Mouse (Mus musculus) ZHBTc4 (cell line): ENCODE results near the gene Trak1.

Source experiments
- DNase-seq: peaks from one replicate; pipeline ENCODE4 v3.0.0-alpha.2; 2011; ENCODE audit warnings: low read depth, low spot score

The Trak1 gene

DNA sequence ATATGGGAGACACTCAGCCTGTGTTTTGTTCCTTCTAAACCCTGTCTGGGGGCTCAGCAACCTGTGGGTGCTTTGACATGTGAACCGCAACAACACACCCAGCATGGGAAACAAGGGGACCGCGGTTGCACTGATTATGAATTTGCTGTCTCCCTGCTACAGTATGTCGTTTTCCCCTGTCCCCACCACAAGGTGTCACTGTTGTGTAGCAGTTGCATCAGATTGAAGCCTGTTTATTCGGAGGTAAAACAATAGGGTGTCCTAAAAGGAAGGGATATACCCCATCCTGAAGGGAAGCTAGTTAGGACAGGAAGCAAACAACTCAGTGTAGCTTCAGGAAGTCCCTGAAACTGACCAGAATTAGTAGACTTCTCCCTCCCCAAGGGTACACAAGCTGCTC lies 182.2 kb downstream of the Trak1 start:
- peak; percentile 86 for DNase-seq

DNA sequence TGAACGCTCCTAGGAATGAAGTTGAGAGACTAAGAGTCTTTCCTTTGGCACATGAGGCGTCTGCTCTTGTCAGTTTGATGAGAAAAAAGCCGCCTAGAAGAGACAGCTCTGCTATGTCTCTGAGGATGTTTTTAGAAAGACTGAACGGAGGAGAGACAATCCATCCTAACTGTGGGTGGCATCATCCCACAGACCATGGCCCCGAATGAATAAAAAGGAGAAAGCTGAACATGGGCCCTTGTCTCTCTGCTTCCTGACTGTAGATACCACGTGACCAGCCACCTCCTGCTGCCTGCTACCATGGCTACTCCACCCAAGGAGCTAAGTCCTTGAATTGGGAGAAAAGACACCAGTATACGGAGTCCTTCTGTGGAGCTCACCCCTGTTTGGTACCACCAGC lies 189.9 kb downstream of the Trak1 start:
- DNase-seq: no peak

DNA sequence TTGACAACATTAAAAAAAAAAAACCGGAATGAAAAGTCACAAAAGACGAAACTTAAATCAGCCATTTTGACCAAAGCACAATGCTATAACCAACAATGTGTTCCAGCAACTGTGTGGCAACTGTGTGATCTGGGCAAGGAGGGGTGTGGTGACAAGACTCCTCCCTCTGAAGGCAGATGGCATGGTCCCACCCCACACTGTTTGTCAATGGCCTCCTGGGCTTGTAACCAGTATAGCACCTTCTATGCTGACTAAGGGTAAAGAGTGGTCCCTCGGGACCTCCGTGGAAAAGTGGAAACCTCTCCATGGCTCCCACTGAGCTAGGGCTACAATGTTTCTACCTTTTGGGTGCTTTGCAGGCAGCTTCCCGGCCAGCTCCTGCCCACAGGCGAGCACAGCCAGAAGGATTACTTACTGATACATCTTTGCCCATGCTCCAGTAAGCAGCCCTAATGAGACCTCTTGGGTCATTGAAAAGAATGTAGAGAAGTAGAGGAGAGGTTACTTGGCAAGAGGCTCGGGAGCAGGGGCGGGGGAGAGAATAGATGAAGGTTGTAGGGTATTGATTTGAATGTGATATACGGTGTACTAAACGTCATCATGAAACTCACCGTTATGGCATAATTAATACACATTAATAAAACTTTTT lies 194.4 kb downstream of the Trak1 start:
- no peak for DNase-seq

DNA sequence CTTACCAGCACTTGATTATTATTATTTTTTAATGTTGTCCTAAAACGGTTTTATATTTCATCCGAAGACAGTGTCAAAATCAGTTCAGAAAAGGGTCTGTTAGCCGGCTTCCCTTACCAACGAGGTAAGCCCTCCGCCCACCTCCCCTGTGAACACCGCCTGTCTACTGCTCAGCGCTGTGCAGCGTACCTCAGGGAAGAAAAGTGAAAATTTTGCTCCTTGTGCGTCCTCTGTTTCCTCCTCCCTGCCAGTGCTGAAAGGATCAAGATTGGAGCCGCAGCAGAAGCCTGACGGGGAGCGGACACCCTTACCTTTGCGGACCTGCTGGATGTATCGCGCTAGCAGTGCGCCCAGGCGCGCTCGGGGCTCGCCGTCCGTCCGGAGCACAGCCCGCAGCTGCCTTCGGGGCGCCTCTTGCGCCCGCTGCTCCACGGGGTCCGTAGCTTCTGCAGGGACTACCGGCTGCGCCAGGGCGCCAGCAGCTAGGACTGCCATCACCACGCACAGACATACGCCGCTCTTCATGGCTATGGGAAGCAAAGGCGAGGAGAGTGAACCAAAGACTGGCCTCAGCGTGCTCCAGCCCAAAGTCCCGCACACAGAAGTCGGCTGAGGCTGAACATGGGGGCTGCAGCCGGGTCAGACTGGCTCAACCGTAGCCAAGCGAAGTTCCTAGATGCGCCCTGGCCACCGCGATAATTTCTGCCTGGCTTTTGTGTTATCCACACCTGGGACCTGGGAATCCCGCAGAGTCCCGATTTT lies 196.9 kb downstream of the Trak1 start:
- DNase-seq: peak; percentile 66

DNA sequence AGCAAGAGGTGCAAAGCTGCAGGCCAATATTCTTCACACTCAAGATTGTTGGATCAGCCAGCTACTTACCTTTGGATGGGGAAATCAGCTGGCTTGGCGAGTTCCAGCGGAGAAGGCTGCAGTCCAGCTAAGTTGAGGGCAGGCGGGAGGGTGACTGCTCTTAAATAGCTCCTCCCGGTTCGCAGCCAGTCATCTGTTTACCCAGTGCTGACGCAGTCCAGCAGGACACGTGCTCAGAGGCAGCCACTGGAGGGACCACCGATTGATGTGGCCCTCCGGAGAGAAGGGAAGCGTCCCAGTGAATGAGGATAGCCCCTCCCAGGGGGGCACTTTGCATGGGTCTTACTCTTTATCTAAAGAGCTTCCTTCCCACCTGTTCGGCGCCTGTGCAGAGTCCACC lies 198.2 kb downstream of the Trak1 start, which contains the start of gene Cck:
Cck (minus strand) TSS at position 166 of the 400 bp plus-strand sequence.
- no peak for DNase-seq

DNA sequence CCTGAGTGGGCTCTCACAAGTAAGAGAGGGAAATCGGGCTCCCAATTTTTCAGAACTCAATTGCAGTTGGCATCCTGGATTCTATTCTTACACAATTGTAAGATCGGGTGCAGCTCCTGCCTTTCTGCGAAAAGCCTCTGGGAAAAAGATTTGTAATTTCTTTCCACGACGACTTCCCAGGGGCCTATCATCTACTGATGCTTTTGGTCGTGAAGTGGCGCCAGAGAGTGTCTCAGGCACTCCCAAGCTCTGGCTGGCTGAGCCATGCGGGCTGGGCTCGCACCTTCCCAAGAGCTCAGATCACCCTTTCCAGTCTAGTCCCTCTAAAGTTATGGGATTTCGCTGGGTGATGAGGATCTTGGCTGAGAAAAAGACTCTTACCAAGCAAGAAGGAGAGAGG lies 198.8 kb downstream of the Trak1 start:
- DNase-seq: no peak

DNA sequence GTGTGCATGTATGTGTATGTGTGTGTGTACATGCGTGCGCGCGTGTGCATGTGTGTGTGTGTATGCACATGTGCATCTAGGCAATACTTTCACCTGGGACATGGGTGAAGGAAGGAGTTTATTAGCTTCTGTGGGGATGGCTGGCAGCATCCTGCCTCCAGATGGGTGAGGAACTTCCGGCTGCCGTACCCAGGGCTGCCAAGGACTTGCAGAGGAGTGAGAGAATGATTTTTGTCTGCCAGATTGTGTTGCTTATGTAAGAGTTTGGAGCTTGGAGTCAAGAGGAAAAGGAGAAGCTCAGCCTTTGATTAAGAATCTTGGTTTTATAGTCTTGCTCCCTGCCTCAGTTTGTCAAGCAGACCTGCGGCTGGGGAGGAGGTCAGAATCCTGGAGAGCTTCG lies 208.0 kb downstream of the Trak1 start:
- no peak for DNase-seq

DNA sequence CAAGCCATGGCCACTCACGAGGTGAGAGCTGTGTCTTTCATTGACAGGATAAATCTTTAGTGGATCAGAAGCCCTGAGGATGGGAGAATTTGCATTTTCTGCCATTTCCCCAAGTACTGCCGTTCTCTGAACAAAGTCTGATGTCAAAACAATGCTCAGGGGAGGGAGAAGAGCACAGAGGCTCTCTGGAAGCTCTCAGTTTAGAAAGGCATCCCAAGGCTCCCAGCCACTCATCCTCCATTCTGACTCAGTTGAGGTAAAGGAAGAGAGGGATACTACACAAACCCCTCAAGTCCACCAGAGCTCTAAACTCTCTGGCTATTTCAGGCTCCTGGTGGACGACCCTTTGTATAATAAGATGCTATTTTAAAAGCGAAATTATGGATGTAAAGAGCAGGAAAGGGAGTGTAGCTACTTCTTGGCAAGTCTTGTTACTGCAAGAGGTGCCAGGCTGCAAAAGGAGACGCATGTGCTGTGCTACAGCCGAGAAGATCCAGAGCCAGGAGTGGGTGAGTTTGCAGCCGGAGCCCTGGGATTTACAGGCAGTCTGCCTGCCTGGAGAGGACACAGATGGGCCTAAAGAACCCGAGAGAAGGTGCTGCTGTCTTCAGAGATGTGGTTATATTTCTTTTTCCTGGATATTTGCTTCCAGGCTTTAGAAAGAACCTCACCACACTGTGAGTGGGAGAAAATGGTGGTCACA lies 209.3 kb downstream of the Trak1 start:
- no peak for DNase-seq

DNA sequence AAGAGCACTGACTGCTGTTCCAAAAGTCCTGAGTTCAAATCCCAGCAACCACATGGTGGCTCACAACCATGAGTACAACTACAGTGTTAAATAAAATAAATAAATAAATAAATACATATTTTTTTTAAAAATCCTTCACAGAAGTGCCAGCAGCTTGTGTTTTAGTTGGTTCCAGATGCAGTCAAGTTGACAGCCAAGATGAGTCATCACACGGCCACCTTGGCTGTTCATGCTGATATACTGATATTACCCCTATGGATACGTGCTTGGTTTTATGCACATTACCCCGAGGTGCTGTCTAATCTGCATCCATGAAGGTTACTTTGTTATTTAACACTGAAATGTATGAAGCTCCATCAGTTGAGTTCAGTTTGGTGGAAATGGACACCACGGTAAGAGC lies 214.6 kb downstream of the Trak1 start:
- DNase-seq: no peak

DNA sequence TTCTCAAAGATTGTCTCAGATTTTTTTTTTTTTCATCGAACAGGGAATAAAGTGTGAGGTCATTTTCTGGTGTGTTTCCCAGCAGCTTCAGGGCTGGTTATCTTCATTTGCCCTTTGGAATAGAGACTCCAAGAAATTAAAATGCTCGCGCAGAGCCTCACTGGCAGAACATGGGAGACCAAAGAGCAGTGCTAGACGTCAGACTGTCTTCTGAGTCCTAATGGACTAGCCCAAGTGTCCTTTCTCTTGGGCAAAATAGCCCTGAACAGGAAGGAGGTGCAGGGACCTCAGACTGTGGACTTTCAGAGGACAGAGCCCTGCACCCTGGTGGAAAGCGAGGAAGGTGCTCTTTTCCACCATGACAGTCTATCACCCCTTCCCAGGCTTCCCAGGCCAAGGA lies 217.2 kb downstream of the Trak1 start:
- DNase-seq: no peak

DNA sequence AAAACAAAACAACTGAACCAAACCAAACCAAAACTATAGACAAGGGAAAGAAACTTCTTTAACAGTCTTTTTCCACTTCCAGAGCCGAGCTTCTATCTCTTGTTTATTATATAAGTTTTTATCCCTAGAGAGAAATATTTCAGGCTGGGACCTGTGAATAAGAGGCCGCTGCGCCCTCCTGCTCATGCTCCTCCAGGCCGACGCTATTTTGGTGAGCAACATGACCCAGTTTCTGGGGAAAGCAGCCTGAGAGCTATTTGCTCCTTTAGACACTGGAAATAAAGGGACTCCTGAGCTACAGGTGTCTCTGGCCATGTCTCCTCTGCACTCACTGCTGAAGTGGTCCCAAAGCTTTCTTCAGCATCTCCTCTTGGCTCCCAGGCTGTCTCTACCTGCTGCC lies 222.7 kb downstream of the Trak1 start:
- DNase-seq: no peak
